Comparison of ENCODE assay signal across 8 mouse cellular contexts in the genomic region with DNA sequence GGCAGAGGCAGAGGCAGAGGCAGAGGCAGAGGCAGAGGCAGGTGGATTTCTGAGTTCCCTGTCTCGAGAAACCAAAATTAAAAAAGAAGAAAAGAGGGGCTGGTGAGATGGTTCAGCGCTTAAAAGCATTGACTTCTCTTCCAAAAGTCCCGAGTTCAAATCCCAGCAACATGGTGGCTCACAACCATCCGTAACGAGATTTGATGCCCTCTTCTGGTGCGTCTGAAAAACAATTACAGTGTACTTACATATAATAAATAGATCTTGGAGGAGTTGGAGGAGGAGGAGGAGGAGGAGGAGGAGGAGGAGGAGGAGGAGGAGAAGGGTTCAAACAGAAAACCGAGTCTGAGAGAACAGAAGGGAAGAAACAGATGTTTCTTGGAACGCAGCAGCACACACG. TPM values are rescaled to one million over a fixed set of nuclear protein-coding genes. Genes with fewer than 3 reads are reported as not detected.
A peak's percentile ranks its signal among the peaks of the same experiment; 100 is the strongest.
DNase-seq lines count a peak whose midpoint lies in the region; ATAC-seq and TF ChIP-seq lines count a peak whose summit lies in the region.

No protein-coding gene starts in this region.

- H3K9me3 ChIP-seq in megakaryocyte, embryonic 14.5 days: no peaks in the 10 kb centered on the region
- H3K9me3 ChIP-seq in limb, embryonic 12.5 days: no peaks in the 10 kb centered on the region

- 34% methylated on average over 9 of the region's 9 CpGs for WGBS in limb, embryonic 12.5 days
- WGBS in small intestine, adult 2 months: 23% methylated on average over 9 of the region's 9 CpGs

- peak overlapping the region; percentile 54 for H3K4me2 ChIP-seq in limb, embryonic 12.5 days

- no peak for TF ChIP-seq CTCF in small intestine, adult 2 months (IDR thresholded peaks at IDR 0.05; ENCODE audit: extremely low read depth, insufficient read length, insufficient replicate concordance, low read depth, low read length)

- H3K27ac ChIP-seq in limb, embryonic 12.5 days: peak overlapping the region; percentile 91
- H3K27ac ChIP-seq in small intestine, adult 2 months (ENCODE audit: insufficient read depth, low read depth, low read length): peak overlapping the region; percentile 32; the same call in 1 of the 2 replicates

- no peak for TF ChIP-seq POLR2A in small intestine, adult 2 months (IDR thresholded peaks at IDR 0.05; ENCODE audit: low read depth, low read length)

- peaks cover 70% of the 10 kb centered on the region for H3K4me1 ChIP-seq in megakaryocyte, embryonic 14.5 days
- H3K4me1 ChIP-seq in limb, embryonic 12.5 days (replicated peaks): peaks cover 10% of the 10 kb centered on the region
- H3K4me1 ChIP-seq in small intestine, adult 2 months (ENCODE audit: control insufficient read depth, insufficient read depth, insufficient read length, low read length): 0 out of 2 replicates have a peak, but pooled peaks cover 2% of the 10 kb centered on the region

- peaks cover 28% of the 10 kb centered on the region for H3K36me3 ChIP-seq in megakaryocyte, embryonic 14.5 days (replicated peaks; ENCODE audit: low read length)
- peaks cover 16% of the 10 kb centered on the region; the same call in 1 of the 2 replicates for H3K36me3 ChIP-seq in limb, embryonic 12.5 days
- no peaks in the 10 kb centered on the region for H3K36me3 ChIP-seq in small intestine, adult 2 months (ENCODE audit: control insufficient read depth, insufficient read depth, low read length)

- no peaks in the 10 kb centered on the region for H3K27me3 ChIP-seq in megakaryocyte, embryonic 14.5 days (replicated peaks)
- H3K27me3 ChIP-seq in limb, embryonic 12.5 days: peaks cover 3% of the 10 kb centered on the region; the same call in 1 of the 2 replicates
- no peaks in the 10 kb centered on the region for H3K27me3 ChIP-seq in small intestine, adult 2 months (ENCODE audit: control insufficient read depth, insufficient read depth, low read length)

- DNase-seq in cerebellum, adult 11-12 months: peak; percentile 30
- no peak for DNase-seq in cerebellum, postnatal 10 days
- DNase-seq in thymus, postnatal 36 days: no peak
- no peak for DNase-seq in spleen, postnatal 4 days (ENCODE audit: low spot score in 2 of 2)

- no peak for ATAC-seq in megakaryocyte, adult 5-6 weeks (ENCODE audit: poor library complexity, severe bottlenecking)
- no peak for ATAC-seq in limb, embryonic 12.5 days (ENCODE audit: insufficient number of reproducible peaks, insufficient read depth, low FRiP score, low TSS enrichment, low read depth)

- peak overlapping the region; percentile 94 for H3K4me3 ChIP-seq in megakaryocyte, embryonic 14.5 days (replicated peaks)
- H3K4me3 ChIP-seq in limb, embryonic 12.5 days (replicated peaks): peak overlapping the region; percentile 53
- H3K4me3 ChIP-seq in small intestine, adult 2 months (ENCODE audit: low read depth, low read length): peak overlapping the region; percentile 70

- peak overlapping the region; percentile 51 for H3K9ac ChIP-seq in limb, embryonic 12.5 days (replicated peaks)

RNA-seq across cellular contexts. Expression of gene Lamtor1, which starts 10.0 kb away (rescaled TPM):
- polyA plus RNA-seq in megakaryocyte, embryonic 14.5 days (2012; ENCODE audit: insufficient read depth, low replicate concordance): 156 and 181 TPM in 2 replicates
- 137 and 160 TPM in 2 replicates for total RNA-seq in megakaryocyte, adult 5-6 weeks (2015)
- 127 and 128 TPM in 2 replicates for total RNA-seq in megakaryocyte, adult 5-6 weeks (2017)
- 141 and 147 TPM in 2 replicates for polyA plus RNA-seq in limb, embryonic 12.5 days (2016; fragmentation: Nextera tagmentation; extraction: Ambion mirVana)
- 117 and 177 TPM in 2 replicates for polyA plus RNA-seq in small intestine, adult 2 months (2012; rRNA removed)

RNA-seq across cellular contexts. Expression of gene Tomt, which starts 10.5 kb away (rescaled TPM):
- polyA plus RNA-seq in megakaryocyte, embryonic 14.5 days (2012; ENCODE audit: insufficient read depth, low replicate concordance): not detected in 2 replicates
- total RNA-seq in megakaryocyte, adult 5-6 weeks (2015): 0.11 TPM in 1 of 2 replicates, not detected in the other
- total RNA-seq in megakaryocyte, adult 5-6 weeks (2017): 0.07 TPM in 1 of 2 replicates, not detected in the other
- 0.56 and 0.71 TPM in 2 replicates for polyA plus RNA-seq in limb, embryonic 12.5 days (2016; fragmentation: Nextera tagmentation; extraction: Ambion mirVana)
- polyA plus RNA-seq in small intestine, adult 2 months (2012; rRNA removed): 0.03 TPM in 1 of 2 replicates, not detected in the other

RNA-seq across cellular contexts. Expression of gene Folr1, which starts 25.1 kb away (rescaled TPM):
- not detected in 2 replicates for polyA plus RNA-seq in megakaryocyte, embryonic 14.5 days (2012; ENCODE audit: insufficient read depth, low replicate concordance)
- total RNA-seq in megakaryocyte, adult 5-6 weeks (2015): 0.62 TPM in 1 of 2 replicates, not detected in the other
- 0.62 TPM in 1 of 2 replicates, not detected in the other for total RNA-seq in megakaryocyte, adult 5-6 weeks (2017)
- polyA plus RNA-seq in limb, embryonic 12.5 days (2016; fragmentation: Nextera tagmentation; extraction: Ambion mirVana): not detected in 2 replicates
- 0.84 and 0.85 TPM in 2 replicates for polyA plus RNA-seq in small intestine, adult 2 months (2012; rRNA removed)

RNA-seq across cellular contexts. Expression of gene Anapc15, which starts 32.2 kb away (rescaled TPM):
- 31.8 and 36.2 TPM in 2 replicates for polyA plus RNA-seq in megakaryocyte, embryonic 14.5 days (2012; ENCODE audit: insufficient read depth, low replicate concordance)
- 57.1 and 70.8 TPM in 2 replicates for total RNA-seq in megakaryocyte, adult 5-6 weeks (2015)
- total RNA-seq in megakaryocyte, adult 5-6 weeks (2017): 69.3 and 94.9 TPM in 2 replicates
- 81.7 and 82.4 TPM in 2 replicates for polyA plus RNA-seq in limb, embryonic 12.5 days (2016; fragmentation: Nextera tagmentation; extraction: Ambion mirVana)
- polyA plus RNA-seq in small intestine, adult 2 months (2012; rRNA removed): 13.2 and 22.6 TPM in 2 replicates

RNA-seq across cellular contexts. Expression of gene Lrrc51, which starts 38.0 kb away (rescaled TPM):
- polyA plus RNA-seq in megakaryocyte, embryonic 14.5 days (2012; ENCODE audit: insufficient read depth, low replicate concordance): not detected in 2 replicates
- 0.82 and 1.1 TPM in 2 replicates for total RNA-seq in megakaryocyte, adult 5-6 weeks (2015)
- total RNA-seq in megakaryocyte, adult 5-6 weeks (2017): 0.70 TPM in 1 of 2 replicates, not detected in the other
- 8.7 and 8.8 TPM in 2 replicates for polyA plus RNA-seq in limb, embryonic 12.5 days (2016; fragmentation: Nextera tagmentation; extraction: Ambion mirVana)
- polyA plus RNA-seq in small intestine, adult 2 months (2012; rRNA removed): 2.8 and 3.4 TPM in 2 replicates
